Mouse (Mus musculus) lung, embryonic 14.5 days (tissue): ENCODE results near the gene Emc7. TPM values are rescaled to one million over a fixed set of nuclear protein-coding genes. Genes with fewer than 3 reads are reported as not detected.
"Not testable (repeated sequence)": the region's sequence is repeated elsewhere in the genome, so short reads cannot be mapped to it uniquely, and the experiment has no call there.

Source experiments
- ATAC-seq: fragments of 200-750 bp; cut with Nextera tagmentation; 2 replicates; pipeline ENCODE4 v1.8.0; 2017; ENCODE audit warnings: mild to moderate bottlenecking, moderate TSS enrichment, moderate library complexity; ENCODE audit not compliant: insufficient read depth
- DNase-seq: peaks from one replicate; pipeline ENCODE4 v3.0.0-alpha.2; 2015
- H3K27ac ChIP-seq: fragments of 300-500 bp; sonication (generic); 2 replicates; pipeline ENCODE4 v1.5.1; 2014; ENCODE audit warnings: low read depth, mild to moderate bottlenecking, moderate library complexity
- H3K27me3 ChIP-seq: fragments of 300-500 bp; sonication (generic); 2 replicates; pipeline ENCODE4 v1.6.1; 2014; ENCODE audit warnings: low read length, control low read depth; ENCODE audit not compliant: insufficient read depth
- H3K36me3 ChIP-seq: fragments of 300-500 bp; sonication (generic); 2 replicates; pipeline ENCODE4 v1.6.1; 2014; ENCODE audit warnings: control low read depth; ENCODE audit not compliant: insufficient read depth
- H3K4me1 ChIP-seq: fragments of 300-500 bp; sonication (generic); 2 replicates; pipeline ENCODE4 v1.6.1; 2014; ENCODE audit warnings: antibody characterized with exemption, control low read depth; ENCODE audit not compliant: insufficient read depth
- H3K4me2 ChIP-seq: fragments of 300-500 bp; sonication (generic); 2 replicates; pipeline ENCODE4 v1.6.1; 2014; ENCODE audit warnings: mild to moderate bottlenecking
- H3K4me3 ChIP-seq: fragments of 300-500 bp; sonication (generic); 2 replicates; pipeline ENCODE4 v1.5.1; 2014; ENCODE audit warnings: low read depth, low read length
- H3K9ac ChIP-seq: fragments of 300-500 bp; sonication (generic); 2 replicates; pipeline ENCODE4 v1.6.1; 2014
- H3K9me3 ChIP-seq: fragments of 300-500 bp; sonication (generic); 2 replicates; pipeline ENCODE4 v1.6.1; 2016; ENCODE audit warnings: low read depth, low read length, control low read depth
- CTCF ChIP-seq: IDR thresholded peaks from 2 replicates; pipeline ENCODE4 v1.5.1; 2016; ENCODE audit warnings: antibody characterized with exemption, low read depth
- WGBS: fragments of 180-500 bp; shearing (Covaris S2); extraction: QIAGEN DNeasy Blood & Tissue Kit; methylation state at CpG from one replicate; pipeline ENCODE4 v1.1.7; 2014; 5-methylcytosine and 5-hydroxymethylcytosine counted together
- polyA plus RNA-seq: library from polyadenylated mRNA; unstranded; fragments of >200 nt; fragmentation: Nextera tagmentation; extraction: Ambion mirVana; gene quantifications from 2 replicates; pipeline ENCODE4 v1.2.1, GENCODE M21; 2014

The Emc7 gene
- polyA plus RNA-seq, 1 experiment from 2014 or later, result 15.8 TPM

DNA sequence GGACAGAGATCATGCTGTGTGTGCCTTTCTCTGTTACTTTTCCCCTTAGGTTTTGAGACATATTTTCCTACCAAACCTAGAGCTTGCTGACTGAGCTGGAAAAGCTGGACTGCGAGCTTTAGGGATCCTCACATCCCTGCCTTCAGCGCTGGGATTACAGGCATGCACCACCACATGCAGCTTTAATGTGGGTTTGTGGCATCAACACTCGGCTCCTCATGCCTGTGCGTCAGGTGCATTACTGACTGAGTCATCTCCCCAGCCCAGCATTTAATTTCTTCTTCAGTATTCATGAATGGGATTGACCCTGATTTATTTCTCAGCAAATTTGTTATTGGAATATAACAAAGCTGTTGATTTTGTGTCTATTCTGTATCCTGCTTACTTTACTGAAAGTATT lies 18.5 kb upstream of the Emc7 start:
- H3K9me3 ChIP-seq, result no peaks in the 10 kb centered on the region
- no peak overlapping the region for H3K27ac ChIP-seq
- H3K4me1 ChIP-seq, result no peaks in the 10 kb centered on the region
- ATAC-seq (no peak), DNase-seq (no peak)
- H3K9ac ChIP-seq, result no peak overlapping the region
- H3K4me3 ChIP-seq, result no peak overlapping the region
- WGBS, result 77% methylated on average over 4 of the region's 4 CpGs
- H3K27me3 ChIP-seq, result no peaks in the 10 kb centered on the region
- TF ChIP-seq CTCF, result no peak
- no peak overlapping the region for H3K4me2 ChIP-seq
- H3K36me3 ChIP-seq, result no peaks in the 10 kb centered on the region

DNA sequence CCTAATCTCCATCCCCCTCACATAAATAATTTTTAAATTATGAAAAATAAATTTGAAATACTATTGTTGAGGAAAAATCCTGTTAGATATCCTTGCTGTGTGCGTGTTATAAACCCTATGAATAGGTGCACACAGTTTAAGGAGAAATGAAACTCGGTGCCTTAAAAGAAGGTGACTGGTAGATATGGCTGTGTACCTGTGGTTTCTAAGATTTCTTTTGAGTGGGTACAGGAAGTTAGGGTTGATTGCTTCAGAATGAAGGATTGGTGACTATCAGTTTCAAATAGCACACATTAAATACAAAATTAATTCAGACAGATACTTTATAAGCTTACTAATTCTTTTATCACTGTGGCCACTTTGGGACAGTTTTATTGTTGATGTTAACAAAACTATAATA lies 17.2 kb upstream of the Emc7 start:
- Histone ChIP-seq H3K36me3 (no peaks in the 10 kb centered on the region), H3K27me3 (no peaks in the 10 kb centered on the region), H3K27ac (no peak overlapping the region), H3K9ac (no peak overlapping the region), H3K9me3 (no peaks in the 10 kb centered on the region), H3K4me2 (no peak overlapping the region), H3K4me3 (no peak overlapping the region), H3K4me1 (no peaks in the 10 kb centered on the region)
- ATAC-seq (no peak), DNase-seq (no peak)
- TF ChIP-seq CTCF, result no peak
- 84% methylated on average over 2 of the region's 2 CpGs for WGBS

DNA sequence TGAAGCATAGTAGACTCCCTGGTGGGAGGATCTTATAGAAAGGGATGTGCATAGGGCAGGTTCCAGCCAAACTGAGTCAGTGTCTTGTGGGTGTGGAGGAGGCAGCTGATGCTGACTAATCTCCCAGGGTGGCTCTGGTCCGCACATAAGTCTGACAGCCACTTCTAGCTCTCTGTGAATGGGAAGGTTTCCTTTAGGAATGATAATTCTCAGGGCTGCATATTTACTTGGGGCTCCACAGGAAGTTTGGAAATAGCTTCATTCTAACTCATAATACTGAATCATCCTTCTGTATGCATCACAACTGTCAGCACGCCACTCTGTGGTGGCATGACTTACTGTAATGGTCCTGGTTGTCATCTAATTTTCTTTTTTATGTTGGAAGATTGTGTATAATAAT lies 11.3 kb upstream of the Emc7 start:
- no peaks in the 10 kb centered on the region for H3K27me3 ChIP-seq
- ATAC-seq (no peak), DNase-seq (no peak)
- no peak overlapping the region for H3K9ac ChIP-seq
- H3K36me3 ChIP-seq, result no peaks in the 10 kb centered on the region
- 52% methylated on average over 2 of the region's 2 CpGs for WGBS
- H3K4me2 ChIP-seq, result no peak overlapping the region
- H3K4me3 ChIP-seq, result no peak overlapping the region
- TF ChIP-seq CTCF, result no peak
- H3K9me3 ChIP-seq, result no peaks in the 10 kb centered on the region
- no peaks in the 10 kb centered on the region for H3K4me1 ChIP-seq
- H3K27ac ChIP-seq, result no peak overlapping the region

DNA sequence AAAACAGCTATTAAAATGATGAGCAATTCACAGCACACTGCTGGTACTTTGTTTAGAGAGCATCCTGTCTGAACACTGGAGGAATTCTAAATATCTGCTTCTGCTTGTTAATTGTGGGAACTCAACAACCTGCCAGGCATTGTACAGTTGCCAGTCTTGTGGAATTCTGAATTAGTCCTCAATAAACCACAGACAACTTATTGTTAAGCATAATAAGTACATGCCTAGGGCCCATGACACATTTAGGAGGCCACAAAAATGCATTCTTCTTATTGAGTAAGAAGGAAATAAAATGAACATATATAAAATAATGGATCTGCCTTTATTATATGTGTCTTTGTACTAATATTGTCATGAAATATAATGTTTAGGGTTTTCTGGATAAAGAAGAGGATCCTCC lies 9.3 kb upstream of the Emc7 start:
- H3K27me3 ChIP-seq, result no peaks in the 10 kb centered on the region
- ATAC-seq (no peak), DNase-seq (no peak)
- no peak overlapping the region for H3K9ac ChIP-seq
- TF ChIP-seq CTCF, result no peak
- H3K9me3 ChIP-seq, result no peaks in the 10 kb centered on the region
- H3K4me3 ChIP-seq, result no peak overlapping the region
- H3K27ac ChIP-seq, result no peak overlapping the region
- no peaks in the 10 kb centered on the region for H3K36me3 ChIP-seq
- H3K4me1 ChIP-seq, result no peaks in the 10 kb centered on the region
- H3K4me2 ChIP-seq, result no peak overlapping the region

GRCm38 (mm10) chr2:112448046-112448445 lies 6.8 kb upstream of the Emc7 start:
- H3K4me3 ChIP-seq, H3K4me2 ChIP-seq, H3K36me3 ChIP-seq, DNase-seq, H3K9me3 ChIP-seq, H3K9ac ChIP-seq, H3K4me1 ChIP-seq, H3K27me3 ChIP-seq, H3K27ac ChIP-seq, ATAC-seq: not testable (repeated sequence)
- WGBS, result 63% methylated on average over 4 of the region's 4 CpGs

DNA sequence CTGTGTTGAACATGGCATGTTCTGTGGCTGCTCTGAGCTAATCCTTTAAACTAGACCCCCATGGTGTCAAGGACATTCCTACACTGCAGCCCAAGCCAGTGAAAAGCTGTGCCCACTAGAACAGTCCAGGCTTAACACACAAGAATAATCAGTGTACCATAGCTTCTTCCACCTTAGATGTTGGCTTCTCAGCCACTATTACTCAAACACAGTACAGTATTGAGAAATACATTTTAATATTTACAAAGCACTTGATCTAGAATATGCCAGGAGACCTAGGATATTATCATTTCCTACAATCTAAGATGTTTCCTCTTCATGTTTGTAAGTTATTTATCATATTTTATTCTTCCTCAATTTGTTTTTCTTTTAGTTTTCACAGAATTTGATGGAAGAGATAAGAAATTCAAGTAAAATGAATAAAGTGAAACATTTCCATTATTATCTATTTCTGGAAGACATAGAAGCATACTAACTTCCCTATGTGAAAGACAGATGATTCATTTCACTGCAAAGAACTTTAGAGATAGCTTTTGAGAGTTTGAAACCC lies 6.2 kb upstream of the Emc7 start:
- Histone ChIP-seq H3K36me3 (no peaks in the 10 kb centered on the region), H3K9me3 (no peaks in the 10 kb centered on the region), H3K27me3 (no peaks in the 10 kb centered on the region), H3K27ac (no peak overlapping the region), H3K4me2 (no peak overlapping the region), H3K4me1 (no peaks in the 10 kb centered on the region), H3K9ac (no peak overlapping the region), H3K4me3 (no peak overlapping the region)
- no peak for TF ChIP-seq CTCF
- ATAC-seq, result no peak
- no peak for DNase-seq

- no peak overlapping the region for H3K27ac ChIP-seq
- H3K27me3 ChIP-seq, result no peaks in the 10 kb centered on the region
- H3K4me2 ChIP-seq, result no peak overlapping the region
- H3K36me3 ChIP-seq, result no peaks in the 10 kb centered on the region
- WGBS, result 33% methylated on average over 4 of the region's 4 CpGs
- no peaks in the 10 kb centered on the region for H3K9me3 ChIP-seq
- ATAC-seq (no peak), DNase-seq (peak; percentile 41)
- no peak overlapping the region for H3K9ac ChIP-seq
- no peaks in the 10 kb centered on the region for H3K4me1 ChIP-seq
- no peak overlapping the region for H3K4me3 ChIP-seq
- peak; percentile 52 for TF ChIP-seq CTCF
Observed at GRCm38 (mm10) chr2:112449597-112450296, 5.0 kb upstream of the Emc7 start.

DNA sequence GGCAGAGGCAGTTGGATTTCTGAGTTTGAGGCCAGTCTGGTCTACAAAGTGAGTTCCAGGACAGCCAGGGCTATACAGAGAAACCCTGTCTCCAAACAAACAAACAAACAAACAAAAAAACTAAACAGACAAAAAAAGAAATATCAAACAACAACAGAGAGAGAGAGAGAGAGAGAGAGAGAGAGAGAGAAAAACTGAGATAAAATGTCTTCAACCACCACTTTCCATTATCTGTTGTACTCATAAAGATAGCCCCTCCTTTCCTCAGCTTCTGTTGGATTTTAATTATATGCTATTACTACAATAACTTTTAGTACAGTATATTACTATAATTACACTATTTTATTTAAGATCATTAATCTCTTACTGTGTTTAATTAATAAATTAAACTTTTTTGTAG lies 2.3 kb upstream of the Emc7 start:
- H3K9me3 ChIP-seq, H3K4me3 ChIP-seq, H3K27me3 ChIP-seq, H3K27ac ChIP-seq, H3K36me3 ChIP-seq, H3K4me1 ChIP-seq, H3K9ac ChIP-seq, H3K4me2 ChIP-seq, ATAC-seq, DNase-seq: not testable (repeated sequence)
